Mouse (Mus musculus) hindbrain, embryonic 10.5 days (tissue): ENCODE measurements at regions not wholly inside any gene's neighbourhood (a gene's known extent, or its start where the extent isn't known, plus 50 kb on each side); places are given as distances from the start of the nearest gene placed in this dataset.

ENCODE experiments used
- DNase-seq: peaks from one replicate; pipeline ENCODE4 v3.0.0-alpha.2; 2017; ENCODE audit warnings: low spot score
- H3K27ac ChIP-seq: fragments of 300-500 bp; sonication (generic); 2 replicates; pipeline ENCODE4 v1.5.1; 2016; ENCODE audit warnings: mild to moderate bottlenecking, moderate library complexity
- H3K27me3 ChIP-seq: fragments of 300-500 bp; sonication (generic); 2 replicates; pipeline ENCODE4 v1.6.1; 2016; ENCODE audit warnings: mild to moderate bottlenecking; ENCODE audit not compliant: poor library complexity, insufficient read depth, severe bottlenecking
- H3K36me3 ChIP-seq: fragments of 300-500 bp; sonication (generic); 2 replicates; pipeline ENCODE4 v1.6.1; 2016; ENCODE audit warnings: mild to moderate bottlenecking, moderate library complexity
- H3K4me1 ChIP-seq: fragments of 300-500 bp; sonication (generic); replicated peaks from 2 replicates; pipeline ENCODE4 v1.6.1; 2016; ENCODE audit warnings: mild to moderate bottlenecking
- H3K4me3 ChIP-seq: fragments of 300-500 bp; sonication (generic); 2 replicates; pipeline ENCODE4 v1.5.1; 2016; ENCODE audit warnings: mild to moderate bottlenecking, moderate library complexity
- H3K9me3 ChIP-seq: fragments of 300-500 bp; sonication (generic); 2 replicates; pipeline ENCODE4 v1.6.1; 2016; ENCODE audit warnings: mild to moderate bottlenecking, moderate library complexity
- WGBS: fragments of 180-500 bp; shearing (Covaris S2); methylation state at CpG from one replicate; pipeline ENCODE4 v1.1.7; 2016; 5-methylcytosine and 5-hydroxymethylcytosine counted together

DNA sequence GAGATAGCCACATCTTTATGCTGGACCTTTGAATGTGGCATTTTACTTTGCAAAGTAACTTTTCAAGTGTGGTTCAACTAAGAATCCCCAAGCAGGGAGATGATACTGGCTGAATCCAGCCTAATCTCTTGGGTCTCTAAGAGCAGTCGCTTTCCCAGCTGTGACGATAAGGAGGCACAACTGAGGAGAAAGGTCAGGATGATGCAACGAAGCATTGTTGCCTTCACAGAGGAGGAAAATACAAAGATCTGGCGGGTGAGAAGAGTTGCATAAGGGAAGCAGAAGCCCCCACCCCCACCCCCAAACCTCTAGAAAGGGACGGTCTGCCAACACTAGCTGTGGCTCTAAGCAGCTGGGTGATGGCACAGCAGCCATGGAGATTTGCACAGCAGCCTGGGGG, 2298.6 kb upstream of the Gm7489 start:
- Histone ChIP-seq H3K27me3 (peaks cover 3% of the 10 kb centered on the region; the same call in 1 of the 2 replicates), H3K4me3 (no peak overlapping the region), H3K4me1 (no peaks in the 10 kb centered on the region), H3K27ac (no peak overlapping the region), H3K9me3 (no peaks in the 10 kb centered on the region), H3K36me3 (no peaks in the 10 kb centered on the region)
- WGBS, result 81% methylated on average over 5 of the region's 5 CpGs
- no peak for DNase-seq

DNA sequence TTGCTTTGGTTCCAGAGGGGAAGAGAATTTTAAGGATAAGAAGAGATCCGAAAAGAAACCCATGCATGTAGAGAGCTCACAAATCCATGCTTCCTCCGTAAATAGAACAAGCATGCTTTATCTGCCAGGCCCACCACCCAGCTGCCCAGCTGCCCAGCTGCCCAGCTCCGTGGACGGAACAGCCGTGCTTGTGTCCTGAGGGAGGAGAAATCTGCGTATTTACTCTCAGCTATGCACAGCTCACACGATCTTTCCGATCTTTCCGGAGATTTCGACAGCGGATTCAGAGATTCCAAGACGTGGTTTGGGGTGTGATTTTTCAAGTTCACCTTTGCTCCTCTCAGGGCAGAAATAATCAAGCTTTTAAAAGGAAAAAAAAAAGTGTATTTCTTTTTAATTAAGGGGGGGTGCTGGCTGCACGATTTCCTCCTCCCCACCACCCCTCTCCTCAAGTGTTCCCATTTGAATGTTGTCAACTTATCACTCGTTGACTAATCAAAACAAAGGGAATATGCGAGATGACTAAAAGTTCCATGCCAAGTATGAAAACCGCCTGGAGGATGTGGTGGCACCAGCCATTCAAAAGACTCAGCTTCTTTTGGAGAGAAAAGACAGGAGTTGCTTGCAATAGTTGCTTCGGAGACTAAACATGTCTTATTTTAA, 2293.2 kb upstream of the Gm7489 start:
- Histone ChIP-seq H3K9me3 (no peaks in the 10 kb centered on the region), H3K4me1 (peaks cover 9% of the 10 kb centered on the region), H3K27ac (peak overlapping the region; percentile 29; the same call in 1 of the 2 replicates), H3K4me3 (no peak overlapping the region), H3K27me3 (peaks cover 3% of the 10 kb centered on the region; the same call in 1 of the 2 replicates), H3K36me3 (no peaks in the 10 kb centered on the region)
- DNase-seq, result peak; percentile 16
- 52% methylated on average over 17 of the region's 17 CpGs for WGBS

DNA sequence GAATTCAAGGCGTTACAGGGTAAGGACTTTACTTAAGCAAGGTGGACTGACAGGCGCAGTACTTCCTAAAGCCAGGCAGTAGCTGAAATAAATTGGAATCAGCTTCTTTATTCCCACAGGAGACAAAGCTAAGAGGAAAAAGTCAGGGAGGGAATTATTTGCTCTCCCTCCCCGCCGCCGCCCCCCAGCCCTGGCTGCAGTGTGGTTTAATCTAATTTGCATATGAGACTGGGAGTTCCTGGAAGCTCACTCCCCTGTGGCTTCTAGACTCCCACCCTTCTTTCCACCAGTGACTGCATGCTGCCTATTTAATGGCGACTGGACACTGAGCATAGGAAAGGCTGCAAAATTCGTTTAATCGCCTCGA, 2292.7 kb upstream of the Gm7489 start:
- peaks cover 3% of the 10 kb centered on the region; the same call in 1 of the 2 replicates for H3K27me3 ChIP-seq
- H3K36me3 ChIP-seq, result no peaks in the 10 kb centered on the region
- H3K27ac ChIP-seq, result 0 out of 2 replicates have a peak overlapping the region, but pooled peaks have one; percentile 29
- H3K4me3 ChIP-seq, result no peak overlapping the region
- WGBS, result 44% methylated on average over 9 of the region's 9 CpGs
- H3K9me3 ChIP-seq, result no peaks in the 10 kb centered on the region
- H3K4me1 ChIP-seq, result peaks cover 9% of the 10 kb centered on the region
- DNase-seq, result no peak

DNA sequence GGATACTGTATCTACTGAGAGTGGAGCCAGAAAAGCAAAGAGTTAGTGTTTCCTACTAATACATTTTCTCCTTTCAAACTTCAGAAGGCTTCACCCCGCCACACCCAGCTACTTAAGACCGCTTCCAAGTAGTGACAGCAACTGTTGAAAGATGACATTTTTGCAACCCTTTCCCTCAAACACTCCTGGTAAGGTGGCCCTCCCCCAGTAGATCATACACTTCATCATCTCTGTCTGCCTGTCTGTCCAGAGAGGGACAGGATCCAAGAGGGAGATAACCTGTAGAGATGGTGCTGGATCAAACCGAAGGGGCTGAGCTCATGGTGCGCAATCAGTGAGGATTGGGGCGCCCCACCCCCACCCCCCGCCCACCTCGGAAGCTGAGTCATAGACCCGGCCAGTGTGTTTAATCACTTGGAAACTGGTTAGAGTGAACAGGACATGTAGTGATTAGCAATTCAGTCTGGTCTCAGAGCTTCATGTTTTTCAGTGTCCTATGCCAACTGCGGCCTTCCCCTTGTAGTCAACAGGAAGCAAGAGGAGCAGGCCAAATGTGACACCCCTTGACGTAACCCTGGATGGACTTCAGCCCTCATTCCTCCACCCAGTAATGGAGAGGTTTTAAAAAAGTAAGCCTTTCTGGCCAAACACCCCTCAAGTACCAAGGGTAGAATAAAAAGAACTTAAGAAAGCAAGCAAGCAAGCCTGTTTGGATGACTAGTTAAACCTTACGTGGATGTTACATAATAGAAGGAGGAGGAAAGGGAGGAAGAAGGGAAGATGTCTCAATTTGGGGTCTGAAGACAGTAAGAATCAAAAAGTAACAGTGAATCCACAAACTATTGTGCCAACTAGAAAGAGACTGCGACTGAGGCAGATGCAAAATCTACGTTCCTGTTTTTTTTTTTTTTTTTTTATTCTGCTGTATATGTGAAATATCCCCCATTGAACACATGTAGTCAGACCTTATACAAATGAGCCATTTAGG, 2291.9 kb upstream of the Gm7489 start:
- H3K4me3 ChIP-seq, result no peak overlapping the region
- H3K9me3 ChIP-seq, result no peaks in the 10 kb centered on the region
- H3K4me1 ChIP-seq, result peaks cover 9% of the 10 kb centered on the region
- peaks cover 3% of the 10 kb centered on the region; the same call in 1 of the 2 replicates for H3K27me3 ChIP-seq
- H3K27ac ChIP-seq, result no peak overlapping the region
- 82% methylated on average over 13 of the region's 13 CpGs for WGBS
- no peak for DNase-seq
- no peaks in the 10 kb centered on the region for H3K36me3 ChIP-seq

DNA sequence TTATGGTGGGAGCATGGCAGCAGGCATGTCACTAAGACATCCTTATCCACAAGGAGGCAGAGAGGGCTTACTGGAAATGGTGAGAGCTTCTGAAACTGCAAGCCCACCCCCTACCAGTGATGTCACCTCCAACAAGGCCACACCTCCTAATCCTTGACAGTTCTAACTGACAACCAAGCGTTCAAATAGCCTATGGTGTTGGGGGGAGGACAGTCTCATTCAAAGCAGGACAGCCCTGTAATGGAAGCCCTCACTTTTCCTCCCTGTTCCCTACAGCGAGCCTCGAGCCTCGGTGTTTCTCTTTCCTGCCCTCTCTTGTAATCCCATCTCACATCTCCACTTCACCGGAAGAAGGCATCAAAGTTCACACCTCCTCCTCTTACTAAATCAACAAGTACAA, 2290.6 kb upstream of the Gm7489 start:
- no peak for DNase-seq
- no peaks in the 10 kb centered on the region for H3K9me3 ChIP-seq
- peaks cover 9% of the 10 kb centered on the region for H3K4me1 ChIP-seq
- H3K27ac ChIP-seq, result no peak overlapping the region
- H3K4me3 ChIP-seq, result no peak overlapping the region
- H3K27me3 ChIP-seq, result peaks cover 3% of the 10 kb centered on the region; the same call in 1 of the 2 replicates
- 52% methylated on average over 5 of the region's 5 CpGs for WGBS
- H3K36me3 ChIP-seq, result no peaks in the 10 kb centered on the region

DNA sequence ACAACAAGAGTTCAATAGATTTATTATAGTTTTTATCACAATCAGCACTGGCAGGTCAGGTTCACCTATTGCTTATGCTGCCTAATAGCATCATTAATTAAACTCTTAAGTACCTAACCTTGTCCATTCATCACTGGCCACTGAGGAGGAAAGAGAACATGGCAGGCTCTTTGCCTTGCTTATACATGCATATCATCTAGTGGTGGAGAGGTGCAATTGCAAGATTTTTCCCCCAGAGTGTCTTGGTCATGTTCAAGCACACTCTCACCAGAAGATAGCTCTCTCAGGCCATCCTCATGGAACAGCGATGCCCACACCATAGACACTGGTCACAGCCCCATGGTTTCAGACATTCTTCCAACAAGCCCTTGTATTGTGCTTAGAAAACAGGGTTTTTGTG, 2289.1 kb upstream of the Gm7489 start:
- Histone ChIP-seq H3K27me3 (peaks cover 3% of the 10 kb centered on the region; the same call in 1 of the 2 replicates), H3K27ac (no peak overlapping the region), H3K4me3 (no peak overlapping the region), H3K36me3 (no peaks in the 10 kb centered on the region), H3K9me3 (no peaks in the 10 kb centered on the region), H3K4me1 (peaks cover 9% of the 10 kb centered on the region)
- whole genome bisulfite sequencing, result 79% methylated on average over 1 of the region's 1 CpGs
- no peak for DNase-seq

DNA sequence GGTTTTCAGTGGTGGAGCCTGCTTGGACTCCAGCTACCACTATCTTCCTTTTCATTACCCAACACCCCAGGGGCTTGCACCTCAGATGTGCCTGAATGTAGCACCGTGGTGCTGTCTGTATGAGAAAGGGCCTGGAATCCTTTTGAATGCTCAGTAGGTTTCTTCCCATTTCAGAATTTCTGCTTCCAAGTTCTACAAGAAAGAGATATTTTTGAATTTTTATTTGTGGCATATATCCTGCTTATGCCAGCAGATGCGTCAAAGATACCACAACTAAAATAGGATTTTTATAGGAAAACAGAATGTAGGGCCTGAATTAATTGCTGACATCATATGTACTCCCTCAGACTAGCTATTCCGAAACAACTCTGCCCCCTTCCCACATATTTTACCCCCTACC, 2286.9 kb upstream of the Gm7489 start:
- Histone ChIP-seq H3K27me3 (no peaks in the 10 kb centered on the region), H3K36me3 (no peaks in the 10 kb centered on the region), H3K4me3 (no peak overlapping the region), H3K27ac (no peak overlapping the region), H3K4me1 (no peaks in the 10 kb centered on the region), H3K9me3 (no peaks in the 10 kb centered on the region)
- DNase-seq, result no peak
- 84% methylated on average over 3 of the region's 3 CpGs for WGBS

DNA sequence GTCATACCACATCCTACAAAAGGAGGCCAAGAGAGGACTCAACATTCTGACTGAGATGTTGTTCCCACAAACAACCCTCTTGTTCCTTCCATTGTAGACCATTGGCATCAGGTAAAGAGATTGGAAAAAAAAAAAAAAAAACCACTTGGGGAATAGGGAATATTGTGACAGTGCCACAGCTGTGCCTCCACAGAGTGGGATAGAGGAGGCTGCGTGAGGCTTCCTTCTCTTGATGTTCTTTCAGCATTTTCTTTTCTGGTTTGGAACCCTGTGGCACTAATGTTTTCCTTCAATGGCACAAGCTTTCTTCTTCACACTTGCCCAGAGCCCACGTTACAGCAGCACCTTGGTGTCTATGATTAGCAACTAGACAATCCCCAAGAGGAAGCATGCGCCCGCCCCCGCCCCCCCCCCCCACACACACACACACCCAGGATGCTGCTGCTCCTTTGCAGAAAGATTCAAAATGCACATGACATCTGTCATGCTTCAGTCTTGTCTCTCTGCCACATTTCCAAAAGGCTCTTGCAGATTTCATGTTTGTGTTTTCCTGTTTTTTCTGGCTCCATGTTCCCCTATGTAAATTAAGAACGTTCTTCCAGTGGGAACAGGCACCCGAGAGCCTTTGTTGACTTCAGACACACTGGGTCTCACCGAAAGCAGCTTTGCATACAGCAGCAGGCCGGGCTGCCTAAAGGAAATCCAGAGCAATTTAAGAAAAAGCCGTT, 2283.4 kb upstream of the Gm7489 start:
- H3K27ac ChIP-seq, result no peak overlapping the region
- H3K27me3 ChIP-seq, result no peaks in the 10 kb centered on the region
- H3K4me3 ChIP-seq, result no peak overlapping the region
- H3K36me3 ChIP-seq, result no peaks in the 10 kb centered on the region
- H3K9me3 ChIP-seq, result no peaks in the 10 kb centered on the region
- no peaks in the 10 kb centered on the region for H3K4me1 ChIP-seq
- DNase-seq, result no peak
- 53% methylated on average over 10 of the region's 10 CpGs for WGBS

DNA sequence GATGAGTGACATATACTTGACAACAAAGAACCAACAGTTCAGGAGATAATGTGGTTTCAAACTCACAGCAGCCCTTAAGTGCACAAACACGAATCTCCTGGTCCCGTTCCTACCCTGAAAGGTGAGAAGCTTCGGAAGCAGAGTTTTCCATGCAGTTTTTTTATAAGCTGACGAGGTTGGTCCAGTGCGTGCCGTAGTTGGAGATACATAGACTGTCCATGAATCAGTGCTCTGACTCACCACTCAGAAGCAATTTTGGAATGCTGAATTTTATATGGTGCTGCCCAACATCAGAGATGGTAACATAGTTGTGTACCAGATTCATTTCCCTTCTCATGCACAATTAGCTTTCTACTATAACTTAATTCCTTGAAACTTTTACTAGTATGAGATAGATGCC, 2263.3 kb upstream of the Gm7489 start:
- no peaks in the 10 kb centered on the region for H3K9me3 ChIP-seq
- H3K36me3 ChIP-seq, result no peaks in the 10 kb centered on the region
- no peaks in the 10 kb centered on the region for H3K27me3 ChIP-seq
- H3K4me1 ChIP-seq, result no peaks in the 10 kb centered on the region
- no peak overlapping the region for H3K27ac ChIP-seq
- H3K4me3 ChIP-seq, result no peak overlapping the region
- 93% methylated on average over 6 of the region's 6 CpGs for WGBS
- no peak for DNase-seq

DNA sequence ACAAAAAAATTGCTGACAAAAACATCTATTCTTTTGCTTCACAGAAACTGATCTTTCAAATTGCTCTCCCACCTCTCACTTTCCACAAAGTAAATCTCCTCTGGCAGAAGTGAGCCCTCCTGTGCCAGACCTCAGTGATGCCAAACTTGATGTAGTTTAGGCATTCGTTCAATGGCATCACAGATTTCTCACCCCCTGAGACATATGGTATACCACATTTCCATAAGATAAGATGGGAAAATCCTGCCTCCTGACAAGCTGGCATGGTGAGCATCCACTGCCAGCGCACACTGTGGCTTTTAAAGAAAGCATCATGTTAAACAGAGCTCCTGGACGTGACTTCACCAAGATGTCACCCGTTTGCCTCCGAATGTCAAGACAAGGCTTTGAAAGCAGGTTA, 2257.2 kb upstream of the Gm7489 start:
- 0 out of 2 replicates have a peak, but pooled peaks cover 4% of the 10 kb centered on the region for H3K4me1 ChIP-seq
- no peaks in the 10 kb centered on the region for H3K27me3 ChIP-seq
- no peaks in the 10 kb centered on the region for H3K9me3 ChIP-seq
- no peak overlapping the region for H3K27ac ChIP-seq
- H3K36me3 ChIP-seq, result no peaks in the 10 kb centered on the region
- DNase-seq, result no peak
- 93% methylated on average over 5 of the region's 5 CpGs for WGBS
- no peak overlapping the region for H3K4me3 ChIP-seq

DNA sequence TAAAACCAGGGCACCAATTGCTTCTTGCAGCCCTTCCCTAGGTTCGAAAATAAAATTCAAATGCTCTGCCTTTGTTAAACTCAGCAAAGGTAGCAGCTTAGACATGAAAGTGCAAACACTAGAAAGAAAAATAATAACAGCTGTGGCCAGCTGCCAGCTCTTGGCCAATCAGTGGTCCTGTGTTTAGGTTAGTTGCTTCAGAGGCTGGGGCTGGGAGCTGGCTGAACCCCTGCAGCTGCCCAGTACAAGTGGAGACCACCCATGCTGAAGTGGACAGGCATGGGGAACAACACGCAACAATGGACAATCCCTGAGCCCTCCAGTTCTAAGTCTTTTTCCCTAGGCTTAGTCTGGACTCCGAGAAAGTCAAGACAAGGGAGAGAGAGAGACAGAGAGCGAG, 2256.2 kb upstream of the Gm7489 start:
- H3K9me3 ChIP-seq, result no peaks in the 10 kb centered on the region
- no peak overlapping the region for H3K27ac ChIP-seq
- WGBS, result 54% methylated on average over 4 of the region's 4 CpGs
- no peaks in the 10 kb centered on the region for H3K27me3 ChIP-seq
- H3K36me3 ChIP-seq, result no peaks in the 10 kb centered on the region
- DNase-seq, result peak; percentile 22
- H3K4me3 ChIP-seq, result no peak overlapping the region
- 0 out of 2 replicates have a peak, but pooled peaks cover 4% of the 10 kb centered on the region for H3K4me1 ChIP-seq

DNA sequence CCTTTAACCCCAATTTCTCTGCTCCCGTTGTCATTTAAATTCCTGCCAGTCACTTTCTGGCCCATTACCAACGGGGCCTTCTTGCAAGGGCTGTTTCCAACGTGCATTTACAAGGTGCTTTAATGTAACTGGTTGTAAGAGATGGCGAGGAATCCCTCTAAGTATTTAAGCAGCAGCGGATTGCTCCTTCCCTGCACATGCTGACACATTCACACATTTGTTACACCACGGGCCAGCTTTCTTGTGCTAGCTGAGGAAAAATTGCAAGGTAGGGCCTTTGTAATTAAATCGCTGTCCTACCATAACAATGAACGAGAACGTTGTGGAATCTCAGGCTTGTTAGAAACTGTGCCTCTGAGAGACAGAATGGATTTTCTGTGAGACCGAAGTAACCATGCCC, 2252.8 kb upstream of the Gm7489 start:
- peaks cover 4% of the 10 kb centered on the region; the same call in 1 of the 2 replicates for H3K4me1 ChIP-seq
- no peak overlapping the region for H3K27ac ChIP-seq
- no peaks in the 10 kb centered on the region for H3K27me3 ChIP-seq
- no peaks in the 10 kb centered on the region for H3K9me3 ChIP-seq
- WGBS, result 78% methylated on average over 10 of the region's 10 CpGs
- H3K36me3 ChIP-seq, result no peaks in the 10 kb centered on the region
- no peak for DNase-seq
- H3K4me3 ChIP-seq, result no peak overlapping the region
